Mouse (Mus musculus) CH12.LX (cell line): ENCODE measurements around the gene Btbd9.

Experiments
- CHD2 ChIP-seq: IDR thresholded peaks from 2 replicates; pipeline ENCODE4 v1.6.1; 2011; ENCODE audit warnings: low read length, improper control_type of control experiment
- CTCF ChIP-seq, 2 experiments: IDR thresholded peaks in 1 of 2; conservative IDR thresholded peaks in 1 of 2; 2 replicates each; pipeline ENCODE4 v1.5.1; 2011 to 2012; ENCODE audit warnings: low read depth in 2 of 2, low read length in 2 of 2, improper control_type of control experiment in 1 of 2, inconsistent platforms in 1 of 2, mild to moderate bottlenecking in 1 of 2, moderate library complexity in 1 of 2
- EP300 ChIP-seq: IDR thresholded peaks from 2 replicates; pipeline ENCODE4 v1.6.1; 2011; ENCODE audit warnings: low read length, improper control_type of control experiment
- MAZ ChIP-seq: IDR thresholded peaks from 2 replicates; pipeline ENCODE4 v1.6.1; 2012; ENCODE audit warnings: low read depth, mild to moderate bottlenecking, inconsistent platforms, low read length, improper control_type of control experiment, moderate library complexity
- MXI1 ChIP-seq: IDR thresholded peaks from 2 replicates; pipeline ENCODE4 v1.6.1; 2011; ENCODE audit warnings: mild to moderate bottlenecking, low read depth, low read length, improper control_type of control experiment
- NELFE ChIP-seq: IDR thresholded peaks from 2 replicates; pipeline ENCODE4 v1.6.1; 2011; ENCODE audit warnings: low read depth, low read length, improper control_type of control experiment
- TCF12 ChIP-seq: IDR thresholded peaks from 2 replicates; pipeline ENCODE4 v1.6.1; 2014; ENCODE audit warnings: low read depth, mild to moderate bottlenecking, inconsistent platforms, low read length, improper control_type of control experiment

- TF ChIP-seq EP300 (no peak), NELFE (no peak), CTCF (conservative IDR thresholded peaks at IDR 0.05 in 1 of 2, IDR thresholded peaks at IDR 0.05 in 1 of 2; ENCODE audit: low read depth in 2 of 2, low read length in 2 of 2) (no peak), TCF12 (no peak), MAZ (no peak), CHD2 (no peak), MXI1 (no peak)
Observed at GRCm38 (mm10) chr17:30359392-30359791, 216.9 kb downstream of the Btbd9 start.
